Mouse (Mus musculus) limb, embryonic 15.5 days (tissue): Measurements from ENCODE around the gene Fbxo44. TPM values are rescaled to one million over a fixed set of nuclear protein-coding genes. Genes with fewer than 3 reads are reported as not detected.
"Not testable (repeated sequence)": the region's sequence is repeated elsewhere in the genome, so short reads cannot be mapped to it uniquely, and the experiment has no call there.

Source experiments
- ATAC-seq: fragments of 200-750 bp; cut with Nextera tagmentation; 2 replicates; pipeline ENCODE4 v1.8.0; 2017; ENCODE audit warnings: low read depth, moderate TSS enrichment; ENCODE audit not compliant: insufficient number of reproducible peaks, low FRiP score, low TSS enrichment
- H3K27ac ChIP-seq: fragments of 300-500 bp; sonication (generic); 2 replicates; pipeline ENCODE4 v1.5.1; 2015; ENCODE audit warnings: moderate library complexity, mild to moderate bottlenecking, inconsistent platforms
- H3K27me3 ChIP-seq: fragments of 300-500 bp; sonication (generic); 2 replicates; pipeline ENCODE4 v1.6.1; 2015; ENCODE audit warnings: inconsistent platforms
- H3K36me3 ChIP-seq: fragments of 300-500 bp; sonication (generic); 2 replicates; pipeline ENCODE4 v1.6.1; 2015; ENCODE audit warnings: inconsistent platforms
- H3K4me1 ChIP-seq: fragments of 300-500 bp; sonication (generic); 2 replicates; pipeline ENCODE4 v1.6.1; 2015; ENCODE audit warnings: inconsistent platforms
- H3K4me2 ChIP-seq: fragments of 300-500 bp; sonication (generic); 2 replicates; pipeline ENCODE4 v1.6.1; 2015; ENCODE audit warnings: mild to moderate bottlenecking, inconsistent platforms
- H3K4me3 ChIP-seq: fragments of 300-500 bp; sonication (generic); 2 replicates; pipeline ENCODE4 v1.5.1; 2015; ENCODE audit warnings: mild to moderate bottlenecking, inconsistent platforms
- H3K9ac ChIP-seq: fragments of 300-500 bp; sonication (generic); 2 replicates; pipeline ENCODE4 v1.6.1; 2015; ENCODE audit warnings: inconsistent platforms
- H3K9me3 ChIP-seq: fragments of 300-500 bp; sonication (generic); 2 replicates; pipeline ENCODE4 v1.6.1; 2016; ENCODE audit warnings: inconsistent platforms
- WGBS: fragments of 180-500 bp; shearing (Covaris S2); methylation state at CpG from one replicate; pipeline ENCODE4 v1.1.7; 2015; 5-methylcytosine and 5-hydroxymethylcytosine counted together
- polyA plus RNA-seq: library from polyadenylated mRNA; unstranded; fragments of >200 nt; fragmentation: Nextera tagmentation; extraction: Ambion mirVana; gene quantifications from 2 replicates; pipeline ENCODE4 v1.2.1, GENCODE M21; 2015

The Fbxo44 gene
- polyA plus RNA-seq, 1 experiment from 2014 or later = 6.5 TPM

DNA sequence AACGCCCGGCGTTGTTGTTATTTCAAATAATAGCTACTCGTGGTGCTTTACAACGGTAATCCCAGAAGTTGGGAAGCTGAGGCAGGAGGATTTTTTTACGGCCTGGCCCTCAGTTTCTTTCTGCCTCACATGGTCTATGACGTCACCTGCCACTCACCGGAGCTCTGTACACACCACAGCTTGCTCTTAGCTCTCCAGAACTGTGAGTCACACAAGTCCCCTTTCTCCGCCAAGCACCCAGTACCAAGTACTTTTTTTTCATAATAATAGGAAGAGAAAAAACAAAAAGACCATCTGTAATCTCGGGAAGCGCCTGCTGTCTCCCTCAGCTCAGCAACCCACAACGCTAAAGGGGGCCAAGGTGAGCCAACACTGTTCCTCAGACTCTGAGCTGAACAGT lies 21.2 kb upstream of the Fbxo44 start:
- Histone ChIP-seq H3K9me3 (no peaks in the 10 kb centered on the region), H3K36me3 (no peaks in the 10 kb centered on the region), H3K27me3 (peaks cover 12% of the 10 kb centered on the region), H3K4me3 (no peak overlapping the region), H3K9ac (no peak overlapping the region), H3K4me2 (no peak overlapping the region), H3K27ac (no peak overlapping the region), H3K4me1 (peaks cover 8% of the 10 kb centered on the region)
- WGBS = 85% methylated on average over 12 of the region's 12 CpGs
- no peak for ATAC-seq

DNA sequence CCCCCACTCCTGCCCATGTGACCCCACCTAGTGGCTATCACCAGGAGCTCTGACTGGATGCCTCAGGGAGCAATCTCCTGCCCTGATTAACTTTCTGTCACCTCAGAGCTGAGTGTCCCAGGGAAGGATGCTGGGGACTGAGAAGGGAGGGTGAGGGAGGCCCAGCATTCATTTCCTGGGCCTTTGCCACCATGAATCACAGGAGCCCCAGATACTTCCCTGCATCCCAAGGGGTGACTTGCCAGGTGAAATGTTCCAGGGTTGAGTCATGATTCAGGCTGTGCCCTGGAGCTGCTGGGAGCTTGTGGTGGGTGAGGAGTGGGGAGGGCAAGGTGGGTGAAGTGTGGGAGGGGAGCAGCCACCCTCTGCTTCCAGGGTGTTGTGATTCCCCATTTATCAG lies 17.4 kb upstream of the Fbxo44 start:
- peaks cover 6% of the 10 kb centered on the region; the same call in 1 of the 2 replicates for H3K4me1 ChIP-seq
- no peak overlapping the region for H3K4me3 ChIP-seq
- H3K27me3 ChIP-seq = peaks cover 50% of the 10 kb centered on the region
- H3K27ac ChIP-seq = no peak overlapping the region
- no peak overlapping the region for H3K9ac ChIP-seq
- no peak overlapping the region for H3K4me2 ChIP-seq
- ATAC-seq = no peak
- no peaks in the 10 kb centered on the region for H3K36me3 ChIP-seq
- no peaks in the 10 kb centered on the region for H3K9me3 ChIP-seq

DNA sequence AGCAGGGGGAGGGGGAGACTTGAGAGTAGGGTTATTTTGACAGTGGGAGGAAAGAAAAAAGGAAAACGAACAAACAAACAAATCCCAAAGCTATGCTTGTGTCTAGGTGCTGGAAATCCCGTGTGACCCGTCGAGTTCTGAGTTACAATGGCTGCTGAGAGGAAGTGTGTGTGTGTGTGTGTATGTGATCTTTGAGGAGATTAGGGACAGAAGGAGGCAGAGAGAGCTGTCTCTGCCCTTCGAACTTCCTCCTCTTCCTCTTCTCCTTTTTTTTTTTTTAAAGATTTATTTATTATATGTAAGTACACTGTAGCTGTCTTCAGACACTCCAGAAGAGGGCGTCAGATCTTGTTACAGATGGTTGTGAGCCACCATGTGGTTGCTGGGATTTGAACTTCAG lies 16.3 kb upstream of the Fbxo44 start:
- H3K4me1 ChIP-seq, H3K9me3 ChIP-seq, H3K36me3 ChIP-seq, H3K9ac ChIP-seq, H3K27ac ChIP-seq, ATAC-seq, H3K4me2 ChIP-seq, H3K4me3 ChIP-seq: not testable (repeated sequence)
- H3K27me3 ChIP-seq = peaks cover 61% of the 10 kb centered on the region
- WGBS = 68% methylated on average over 5 of the region's 6 CpGs

DNA sequence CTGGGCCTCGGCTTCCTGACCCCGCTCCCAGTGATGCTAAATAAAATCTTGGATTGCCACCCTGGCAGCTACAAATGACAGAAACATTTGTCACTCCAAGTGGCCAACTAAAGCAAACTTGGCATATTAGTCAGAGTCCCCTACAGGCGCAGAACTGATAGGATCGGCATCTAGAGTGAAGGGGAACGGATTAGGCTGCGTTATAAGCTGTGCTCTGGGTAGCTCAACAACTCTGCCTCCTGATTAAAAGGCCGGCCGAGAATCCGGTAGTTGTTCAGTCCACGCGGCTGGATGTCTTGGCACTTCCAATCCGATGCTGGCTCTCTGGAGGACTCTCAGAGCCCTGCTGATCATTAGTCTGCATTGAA lies 14.2 kb upstream of the Fbxo44 start:
- 18% methylated on average over 12 of the region's 12 CpGs for WGBS
- Histone ChIP-seq H3K27me3 (peaks cover 77% of the 10 kb centered on the region), H3K9me3 (no peaks in the 10 kb centered on the region), H3K4me2 (no peak overlapping the region), H3K4me3 (no peak overlapping the region), H3K4me1 (peaks cover 6% of the 10 kb centered on the region; the same call in 1 of the 2 replicates), H3K9ac (no peak overlapping the region), H3K27ac (no peak overlapping the region), H3K36me3 (no peaks in the 10 kb centered on the region)
- no peak for ATAC-seq

DNA sequence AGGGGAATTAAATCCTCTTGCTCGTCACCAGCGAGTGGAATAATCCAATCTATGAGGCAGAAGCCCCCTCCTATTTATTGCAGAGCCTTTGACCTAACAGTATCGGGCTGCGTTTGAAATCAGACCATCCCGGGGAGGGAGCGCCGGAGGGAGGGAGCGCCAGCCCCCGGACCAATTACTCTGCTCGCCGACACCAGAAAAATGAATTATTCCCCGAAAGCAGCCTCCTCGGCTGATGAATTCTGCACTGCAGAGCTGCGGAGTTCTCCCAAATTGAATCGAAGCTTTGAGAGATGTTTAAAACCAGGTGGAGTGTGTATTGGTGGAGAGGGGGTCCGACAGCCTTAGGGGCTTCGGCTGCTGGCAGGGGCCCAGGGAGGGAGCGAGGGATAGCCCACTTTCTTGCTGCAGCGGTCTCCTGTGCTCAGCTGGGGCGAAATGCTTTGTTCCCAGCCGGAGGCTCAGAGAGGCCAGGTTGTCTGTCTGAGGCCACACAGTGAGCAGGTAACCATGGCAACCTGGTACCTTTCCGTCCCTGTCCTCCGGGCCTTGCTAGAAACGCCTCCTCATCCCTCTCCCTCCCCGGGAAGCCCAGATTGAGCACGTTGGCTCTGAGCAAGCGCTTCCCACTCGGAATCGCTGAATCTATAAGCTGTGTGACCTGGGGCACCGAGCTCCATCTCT lies 13.7 kb upstream of the Fbxo44 start:
- H3K9me3 ChIP-seq = no peaks in the 10 kb centered on the region
- H3K9ac ChIP-seq = no peak overlapping the region
- ATAC-seq = no peak
- H3K27me3 ChIP-seq = peaks cover 79% of the 10 kb centered on the region
- H3K27ac ChIP-seq = no peak overlapping the region
- no peaks in the 10 kb centered on the region for H3K36me3 ChIP-seq
- no peak overlapping the region for H3K4me3 ChIP-seq
- 1% methylated on average over 30 of the region's 30 CpGs for WGBS
- no peak overlapping the region for H3K4me2 ChIP-seq
- H3K4me1 ChIP-seq = peaks cover 6% of the 10 kb centered on the region; the same call in 1 of the 2 replicates

DNA sequence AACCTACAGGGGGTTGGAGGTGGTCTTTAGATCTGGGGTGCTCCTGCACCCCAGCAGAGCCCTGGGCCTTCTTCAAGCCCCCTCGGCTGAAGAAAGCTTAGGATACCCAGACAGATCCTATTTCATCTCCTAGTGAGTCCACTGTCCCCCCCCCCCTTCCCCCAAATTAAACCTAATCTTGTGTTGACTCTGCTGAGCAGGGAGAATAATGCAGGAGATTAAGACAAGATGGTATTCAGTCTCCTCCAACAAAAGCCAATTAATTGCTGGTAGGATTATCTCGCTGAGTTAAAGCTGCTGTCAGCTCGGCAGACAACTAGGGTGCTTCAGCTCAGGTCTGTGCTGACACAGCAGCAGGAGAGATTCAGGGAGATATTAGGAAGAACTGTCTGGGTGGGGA lies 11.0 kb upstream of the Fbxo44 start:
- Histone ChIP-seq H3K27me3 (peaks cover 79% of the 10 kb centered on the region), H3K4me1 (peaks cover 14% of the 10 kb centered on the region), H3K36me3 (no peaks in the 10 kb centered on the region), H3K4me2 (no peak overlapping the region), H3K9ac (no peak overlapping the region), H3K27ac (no peak overlapping the region), H3K4me3 (no peak overlapping the region), H3K9me3 (no peaks in the 10 kb centered on the region)
- ATAC-seq = no peak
- WGBS = 55% methylated on average over 3 of the region's 3 CpGs

DNA sequence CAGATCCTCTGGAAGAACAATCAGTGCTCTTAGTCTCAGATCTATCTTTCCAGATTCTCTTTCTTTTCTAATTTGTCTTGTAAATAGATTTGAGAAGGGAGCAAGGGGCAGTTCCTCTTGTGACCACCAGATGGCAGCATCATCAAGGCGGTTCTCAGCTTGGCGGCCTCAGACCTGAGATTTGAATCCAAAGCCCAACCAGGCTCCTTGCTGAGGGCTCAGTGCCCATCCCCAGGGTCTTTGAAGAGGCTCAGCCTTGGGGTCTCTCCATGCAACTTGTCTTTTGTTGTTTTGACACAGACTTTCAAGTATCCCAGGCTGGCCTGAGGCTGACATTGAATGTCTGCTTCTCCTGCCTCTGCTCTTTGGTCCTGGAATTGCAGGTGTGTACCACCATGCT lies 10.6 kb upstream of the Fbxo44 start:
- Histone ChIP-seq H3K4me2 (no peak overlapping the region), H3K9me3 (no peaks in the 10 kb centered on the region), H3K4me1 (peaks cover 18% of the 10 kb centered on the region), H3K4me3 (no peak overlapping the region), H3K36me3 (no peaks in the 10 kb centered on the region), H3K9ac (no peak overlapping the region), H3K27ac (no peak overlapping the region), H3K27me3 (peaks cover 79% of the 10 kb centered on the region)
- WGBS = 3% methylated on average over 2 of the region's 2 CpGs
- no peak for ATAC-seq

DNA sequence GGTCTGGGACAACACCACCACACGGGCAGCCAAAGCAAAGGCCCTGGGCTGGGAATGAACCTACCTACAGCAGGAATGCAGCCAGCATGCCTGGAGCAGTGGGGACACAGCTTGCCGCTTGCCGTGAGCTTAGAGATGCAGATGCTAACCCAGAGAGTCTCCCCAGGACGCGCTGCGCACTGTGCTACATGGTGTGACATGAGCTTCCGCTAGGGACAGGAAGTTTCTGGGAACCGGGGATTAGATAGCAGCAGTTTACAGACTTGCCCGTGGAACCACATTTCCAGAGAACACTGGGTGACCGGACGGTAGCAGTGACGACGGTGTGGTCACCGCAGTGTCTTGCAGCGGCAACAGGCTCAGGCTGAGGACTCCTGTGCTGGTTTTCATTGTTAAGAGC lies 9.3 kb upstream of the Fbxo44 start:
- no peak overlapping the region for H3K4me3 ChIP-seq
- peaks cover 79% of the 10 kb centered on the region for H3K27me3 ChIP-seq
- 23% methylated on average over 15 of the region's 15 CpGs for WGBS
- no peaks in the 10 kb centered on the region for H3K36me3 ChIP-seq
- no peak overlapping the region for H3K9ac ChIP-seq
- no peaks in the 10 kb centered on the region for H3K9me3 ChIP-seq
- ATAC-seq = no peak
- no peak overlapping the region for H3K4me2 ChIP-seq
- no peak overlapping the region for H3K27ac ChIP-seq
- peaks cover 22% of the 10 kb centered on the region for H3K4me1 ChIP-seq

DNA sequence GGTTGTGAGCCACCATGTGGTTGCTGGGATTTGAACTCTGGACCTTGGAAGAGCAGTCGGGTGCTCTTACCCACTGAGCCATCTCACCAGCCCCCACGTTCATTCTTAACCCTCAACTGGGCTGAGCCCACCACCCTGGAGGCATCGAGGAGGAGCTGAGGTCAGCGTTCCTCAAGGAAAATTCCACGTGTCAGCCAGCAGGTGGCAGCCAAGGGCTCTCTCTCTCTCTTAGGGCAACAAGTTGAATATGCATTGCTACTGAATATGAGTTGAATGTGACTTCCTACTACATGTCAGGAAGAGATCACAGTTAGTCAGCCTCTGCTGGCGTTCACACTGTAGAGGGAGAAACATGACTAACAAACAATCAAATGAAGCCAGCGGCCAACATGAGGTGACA lies 8.0 kb upstream of the Fbxo44 start:
- H3K36me3 ChIP-seq = no peaks in the 10 kb centered on the region
- ATAC-seq = no peak
- no peak overlapping the region for H3K27ac ChIP-seq
- peaks cover 78% of the 10 kb centered on the region for H3K27me3 ChIP-seq
- no peaks in the 10 kb centered on the region for H3K9me3 ChIP-seq
- H3K9ac ChIP-seq = no peak overlapping the region
- 27% methylated on average over 7 of the region's 7 CpGs for WGBS
- H3K4me3 ChIP-seq = no peak overlapping the region
- H3K4me1 ChIP-seq = peaks cover 24% of the 10 kb centered on the region
- H3K4me2 ChIP-seq = no peak overlapping the region

DNA sequence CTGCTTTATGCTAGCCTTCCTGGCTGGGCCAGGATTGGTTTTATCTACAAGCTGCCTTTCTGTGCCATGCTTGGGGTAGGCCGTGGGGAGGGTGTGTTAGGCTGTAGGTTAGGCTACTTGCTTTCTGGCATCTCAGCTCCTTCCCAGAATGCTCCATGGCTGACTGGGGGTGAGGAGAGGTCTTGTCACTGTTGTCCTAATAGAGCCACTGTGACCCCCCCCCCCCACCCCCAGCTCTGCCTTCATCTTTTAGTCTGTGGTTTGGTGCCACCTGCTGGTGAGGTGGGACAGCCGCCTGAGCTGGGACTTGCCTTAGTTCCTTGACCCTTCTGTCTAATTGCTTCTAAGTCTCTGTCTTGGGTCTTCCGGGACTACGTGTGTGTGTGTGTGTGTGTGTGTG lies 6.7 kb upstream of the Fbxo44 start:
- H3K4me2 ChIP-seq = no peak overlapping the region
- no peak overlapping the region for H3K9ac ChIP-seq
- H3K4me1 ChIP-seq = peaks cover 24% of the 10 kb centered on the region
- peaks cover 78% of the 10 kb centered on the region for H3K27me3 ChIP-seq
- H3K27ac ChIP-seq = no peak overlapping the region
- H3K4me3 ChIP-seq = 0 out of 2 replicates have a peak overlapping the region, but pooled peaks have one; percentile 5
- WGBS = 15% methylated on average over 4 of the region's 4 CpGs
- no peaks in the 10 kb centered on the region for H3K9me3 ChIP-seq
- no peaks in the 10 kb centered on the region for H3K36me3 ChIP-seq
- no peak for ATAC-seq

DNA sequence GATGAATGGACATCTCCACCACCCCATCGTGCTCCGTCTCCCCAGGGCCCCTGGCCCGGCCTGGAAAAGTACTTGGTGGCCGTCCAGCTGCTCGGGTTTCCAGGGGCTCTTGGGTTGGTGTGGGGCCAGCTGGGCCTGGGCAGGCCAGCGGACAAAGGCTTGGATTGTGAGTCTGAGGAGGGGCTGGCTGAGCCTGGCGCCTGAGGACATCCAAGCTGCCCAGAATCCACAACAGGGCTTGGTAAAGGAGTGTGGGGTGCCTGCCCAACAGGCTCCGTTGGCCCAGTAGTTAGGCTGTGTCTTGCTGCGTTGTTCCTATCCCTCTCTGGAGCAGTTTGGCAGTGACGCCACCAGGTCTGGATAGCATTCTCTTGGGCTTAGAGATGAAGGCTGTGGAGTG lies 6.1 kb upstream of the Fbxo44 start:
- Histone ChIP-seq H3K4me3 (0 out of 2 replicates have a peak overlapping the region, but pooled peaks have one; percentile 5), H3K27ac (no peak overlapping the region), H3K4me2 (no peak overlapping the region), H3K4me1 (peaks cover 24% of the 10 kb centered on the region), H3K36me3 (no peaks in the 10 kb centered on the region), H3K27me3 (peaks cover 78% of the 10 kb centered on the region), H3K9ac (no peak overlapping the region), H3K9me3 (no peaks in the 10 kb centered on the region)
- no peak for ATAC-seq
- WGBS = 10% methylated on average over 10 of the region's 10 CpGs

DNA sequence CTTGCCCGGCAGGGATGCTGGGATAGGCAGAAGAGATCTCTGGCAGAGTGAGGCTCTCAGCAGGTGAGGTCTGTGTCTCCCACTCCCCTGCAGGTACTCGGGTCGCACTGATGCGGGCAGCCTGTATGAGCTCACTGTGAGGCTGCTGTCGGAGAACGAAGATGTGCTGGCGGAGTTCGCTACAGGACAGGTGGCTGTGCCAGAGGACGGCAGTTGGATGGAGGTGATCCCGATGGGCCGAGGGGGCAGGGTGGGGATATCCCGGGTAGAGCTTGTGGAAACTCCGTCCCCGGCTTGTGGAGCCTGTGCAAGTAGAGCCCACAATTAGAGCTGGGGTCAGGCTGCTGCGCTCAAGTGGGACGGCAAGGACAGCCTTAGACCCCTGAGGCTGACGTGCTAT lies 5.3 kb upstream of the Fbxo44 start:
- 7% methylated on average over 17 of the region's 17 CpGs for WGBS
- H3K27me3 ChIP-seq = peaks cover 81% of the 10 kb centered on the region
- no peak overlapping the region for H3K4me2 ChIP-seq
- H3K4me3 ChIP-seq = no peak overlapping the region
- H3K27ac ChIP-seq = no peak overlapping the region
- no peak for ATAC-seq
- H3K9ac ChIP-seq = no peak overlapping the region
- no peaks in the 10 kb centered on the region for H3K36me3 ChIP-seq
- peaks cover 33% of the 10 kb centered on the region for H3K4me1 ChIP-seq
- no peaks in the 10 kb centered on the region for H3K9me3 ChIP-seq

DNA sequence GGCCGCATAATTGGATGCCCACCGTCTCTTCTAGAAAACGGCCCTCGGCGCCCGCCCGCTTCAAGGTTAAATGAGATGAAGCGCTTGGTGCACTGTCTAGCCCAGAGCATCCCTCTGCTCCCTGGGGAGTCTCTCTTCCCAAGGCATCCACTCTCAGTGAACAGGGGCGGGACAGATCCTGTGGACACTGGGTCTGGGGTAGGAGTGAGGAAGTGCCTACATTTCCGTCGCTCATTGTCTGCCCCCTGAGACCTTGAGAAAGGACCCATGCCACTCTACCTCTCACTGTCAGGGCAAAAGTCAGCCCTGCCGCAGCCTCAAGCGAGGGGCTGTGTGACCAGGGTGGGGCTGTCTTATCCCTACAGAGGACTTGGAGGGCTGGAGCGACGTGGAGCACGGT lies 4.2 kb upstream of the Fbxo44 start:
- H3K36me3 ChIP-seq = no peaks in the 10 kb centered on the region
- peak overlapping the region; percentile 59; the same call in 1 of the 2 replicates for H3K4me2 ChIP-seq
- no peak for ATAC-seq
- H3K9me3 ChIP-seq = no peaks in the 10 kb centered on the region
- 2% methylated on average over 16 of the region's 16 CpGs for WGBS
- H3K4me3 ChIP-seq = peak overlapping the region; percentile 32
- H3K27ac ChIP-seq = no peak overlapping the region
- no peak overlapping the region for H3K9ac ChIP-seq
- peaks cover 44% of the 10 kb centered on the region for H3K4me1 ChIP-seq
- H3K27me3 ChIP-seq = peaks cover 78% of the 10 kb centered on the region
